In the genomic region with DNA sequence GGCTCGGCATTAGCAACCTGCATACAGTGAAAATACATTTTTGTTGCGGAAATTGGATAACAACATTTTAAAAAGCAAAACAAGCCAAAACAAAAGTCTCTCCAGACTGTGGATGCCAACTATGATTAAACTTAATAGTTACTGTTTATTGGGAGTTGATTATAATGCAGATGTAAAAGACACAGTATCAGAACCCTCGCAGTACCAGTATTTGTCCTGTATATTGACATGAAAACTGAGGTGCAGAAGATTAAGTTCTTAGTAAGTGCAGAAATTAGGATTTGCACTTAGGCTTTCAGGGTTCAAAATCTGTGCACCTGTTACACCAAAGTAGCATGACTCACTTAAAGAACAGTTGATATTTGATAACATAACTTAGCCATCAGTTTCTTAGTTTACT, we compare ENCODE assay signal across 8 mouse cellular contexts. TPM values are rescaled to one million over a fixed set of nuclear protein-coding genes. Genes with fewer than 3 reads are reported as not detected.
DNase-seq lines count a peak whose midpoint lies in the region; ATAC-seq and TF ChIP-seq lines count a peak whose summit lies in the region.

No protein-coding gene starts in this region.

- ATAC-seq in kidney, embryonic 14.5 days (ENCODE audit: low FRiP score, low TSS enrichment) = no peak
- ATAC-seq in embryonic facial prominence, embryonic 11.5 days (replicated peaks; ENCODE audit: insufficient number of reproducible peaks, low FRiP score, low TSS enrichment, low read depth) = no peak
- no peak for ATAC-seq in hindbrain, postnatal 0 days
- no peak for ATAC-seq in midbrain, embryonic 14.5 days (ENCODE audit: low FRiP score, low TSS enrichment)

- peak overlapping the region; percentile 71 for H3K4me2 ChIP-seq in kidney, embryonic 14.5 days (replicated peaks; ENCODE audit: low read depth, low read length)
- peak overlapping the region; percentile 70 for H3K4me2 ChIP-seq in embryonic facial prominence, embryonic 11.5 days (ENCODE audit: low read depth, low read length)
- peak overlapping the region; percentile 94 for H3K4me2 ChIP-seq in hindbrain, postnatal 0 days (ENCODE audit: low read depth, low read length)
- peak overlapping the region; percentile 79 for H3K4me2 ChIP-seq in midbrain, embryonic 14.5 days (ENCODE audit: low read length)

- no peaks in the 10 kb centered on the region for H3K36me3 ChIP-seq in kidney, embryonic 14.5 days (ENCODE audit: control insufficient read depth, insufficient read depth, low read length)
- H3K36me3 ChIP-seq in embryonic facial prominence, embryonic 11.5 days (replicated peaks; ENCODE audit: control insufficient read depth, insufficient read depth, low read depth, low read length) = no peaks in the 10 kb centered on the region
- H3K36me3 ChIP-seq in hindbrain, postnatal 0 days (ENCODE audit: insufficient read depth, low read length) = no peaks in the 10 kb centered on the region
- H3K36me3 ChIP-seq in midbrain, embryonic 14.5 days (ENCODE audit: control insufficient read depth, insufficient read depth, low read length) = no peaks in the 10 kb centered on the region

- TF ChIP-seq CTCF in hindbrain, postnatal 0 days (IDR thresholded peaks at IDR 0.05; ENCODE audit: low read depth) = no peak

- intact Hi-C loops in left cerebral cortex, postnatal 25 days (cut with DNase I) = loop anchor here (5.0 kb wide), 2 partner anchors 217 to 688 kb away; no protein-coding TSS in a partner anchor

- H3K9ac ChIP-seq in kidney, embryonic 14.5 days (ENCODE audit: low read depth, low read length) = peak overlapping the region; percentile 82
- H3K9ac ChIP-seq in embryonic facial prominence, embryonic 11.5 days (replicated peaks; ENCODE audit: low read length) = no peak overlapping the region; the same call in 1 of the 2 replicates
- H3K9ac ChIP-seq in hindbrain, postnatal 0 days (replicated peaks; ENCODE audit: low read length) = peak overlapping the region; percentile 74; the same call in 1 of the 2 replicates
- peak overlapping the region; percentile 90 for H3K9ac ChIP-seq in midbrain, embryonic 14.5 days (replicated peaks; ENCODE audit: low read length)

- H3K9me3 ChIP-seq in kidney, embryonic 14.5 days (ENCODE audit: control insufficient read depth, low read length) = no peaks in the 10 kb centered on the region
- no peaks in the 10 kb centered on the region for H3K9me3 ChIP-seq in embryonic facial prominence, embryonic 11.5 days (replicated peaks; ENCODE audit: control insufficient read depth, low read length)
- H3K9me3 ChIP-seq in hindbrain, postnatal 0 days (ENCODE audit: low read length) = no peaks in the 10 kb centered on the region
- H3K9me3 ChIP-seq in midbrain, embryonic 14.5 days (ENCODE audit: control insufficient read depth, low read length) = no peaks in the 10 kb centered on the region

- no peak overlapping the region for H3K27ac ChIP-seq in kidney, embryonic 14.5 days (ENCODE audit: low read depth, low read length)
- no peak overlapping the region for H3K27ac ChIP-seq in embryonic facial prominence, embryonic 11.5 days (replicated peaks; ENCODE audit: low read depth, low read length)
- H3K27ac ChIP-seq in hindbrain, postnatal 0 days = no peak overlapping the region
- H3K27ac ChIP-seq in midbrain, embryonic 14.5 days (replicated peaks; ENCODE audit: low read depth, low read length) = no peak overlapping the region

- H3K27me3 ChIP-seq in kidney, embryonic 14.5 days (ENCODE audit: control insufficient read depth, insufficient read depth, low read length) = no peaks in the 10 kb centered on the region
- no peaks in the 10 kb centered on the region for H3K27me3 ChIP-seq in embryonic facial prominence, embryonic 11.5 days (ENCODE audit: control insufficient read depth, insufficient read depth, low read length)
- H3K27me3 ChIP-seq in hindbrain, postnatal 0 days (ENCODE audit: insufficient read depth, low read length) = no peaks in the 10 kb centered on the region
- H3K27me3 ChIP-seq in midbrain, embryonic 14.5 days (ENCODE audit: control insufficient read depth, insufficient read depth, low read length) = no peaks in the 10 kb centered on the region

- H3K4me1 ChIP-seq in kidney, embryonic 14.5 days (ENCODE audit: control insufficient read depth, insufficient read depth, low read length) = peaks cover 15% of the 10 kb centered on the region
- no peaks in the 10 kb centered on the region; the same call in 1 of the 2 replicates for H3K4me1 ChIP-seq in embryonic facial prominence, embryonic 11.5 days (ENCODE audit: control insufficient read depth, insufficient read depth, low read length)
- H3K4me1 ChIP-seq in hindbrain, postnatal 0 days (ENCODE audit: insufficient read depth, low read length) = peaks cover 6% of the 10 kb centered on the region; the same call in 1 of the 2 replicates
- peaks cover 13% of the 10 kb centered on the region for H3K4me1 ChIP-seq in midbrain, embryonic 14.5 days (ENCODE audit: control insufficient read depth, insufficient read depth, low read length)

- no peak for DNase-seq in kidney, postnatal 14 days
- no peak for DNase-seq in embryonic facial prominence, embryonic 11.5 days (ENCODE audit: low spot score)
- DNase-seq in hindbrain, postnatal 0 days (ENCODE audit: low spot score) = no peak
- DNase-seq in midbrain, embryonic 14.5 days = no peak
- no peak for DNase-seq in left cerebral cortex, postnatal 25 days (ENCODE audit: low spot score in 2 of 2)
- DNase-seq in thymus, postnatal 36 days = no peak
- DNase-seq in layer of hippocampus, adult 9-11 months = no peak

- WGBS in kidney, embryonic 14.5 days = 48% methylated on average over 3 of the region's 3 CpGs
- 37% methylated on average over 3 of the region's 3 CpGs for WGBS in embryonic facial prominence, embryonic 11.5 days
- 25% methylated on average over 3 of the region's 3 CpGs for WGBS in hindbrain, postnatal 0 days
- 30% methylated on average over 3 of the region's 3 CpGs for WGBS in midbrain, embryonic 14.5 days

- H3K4me3 ChIP-seq in kidney, embryonic 14.5 days (ENCODE audit: low read length) = peak overlapping the region; percentile 75
- H3K4me3 ChIP-seq in embryonic facial prominence, embryonic 11.5 days (ENCODE audit: low read depth, low read length) = peak overlapping the region; percentile 94
- H3K4me3 ChIP-seq in hindbrain, postnatal 0 days (ENCODE audit: low read length) = peak overlapping the region; percentile 84
- H3K4me3 ChIP-seq in midbrain, embryonic 14.5 days (replicated peaks; ENCODE audit: low read depth, low read length) = peak overlapping the region; percentile 97

RNA-seq across cellular contexts. Expression of gene Tgfbr1, which starts 1.3 kb away (rescaled TPM):
- 25.6 and 62.5 TPM in 2 replicates for polyA plus RNA-seq in kidney, embryonic 14.5 days (2014; fragmentation: Nextera tagmentation; extraction: Ambion mirVana)
- 105 and 111 TPM in 2 replicates for polyA plus RNA-seq in embryonic facial prominence, embryonic 11.5 days (2014; fragmentation: Nextera tagmentation; extraction: Ambion mirVana)
- 24.7 and 33.1 TPM in 2 replicates for total RNA-seq in hindbrain, postnatal 0 days (2014; rRNA removed)
- 13.0 and 14.0 TPM in 2 replicates for polyA plus RNA-seq in hindbrain, postnatal 0 days (2015; fragmentation: Nextera tagmentation; extraction: Ambion mirVana)
- polyA plus RNA-seq in midbrain, embryonic 14.5 days (2014; fragmentation: Nextera tagmentation; extraction: Ambion mirVana) = 33.9 and 57.4 TPM in 2 replicates
- 10 to 100 TPM; 18.4 to 18.8 TPM for total RNA-seq in left cerebral cortex, postnatal 25 days (2021)
